Mouse (Mus musculus) lung, postnatal 0 days (tissue): ENCODE data around the gene Fam131c. TPM values are rescaled to one million over a fixed set of nuclear protein-coding genes. Genes with fewer than 3 reads are reported as not detected.
A peak's percentile ranks its signal among the peaks of the same experiment; 100 is the strongest.

Experiments used
- ATAC-seq: fragments of 200-750 bp; cut with Nextera tagmentation; 2 replicates; pipeline ENCODE4 v1.8.0; 2017; ENCODE audit warnings: moderate library complexity
- DNase-seq: peaks from one replicate; pipeline ENCODE4 v3.0.0-alpha.2; 2016; ENCODE audit warnings: low spot score
- H3K27ac ChIP-seq: fragments of 300-500 bp; sonication (generic); 2 replicates; pipeline ENCODE4 v1.5.1; 2014; ENCODE audit warnings: antibody characterized with exemption, mild to moderate bottlenecking, low read length, mixed read lengths
- H3K27me3 ChIP-seq: fragments of 300-500 bp; sonication (generic); replicated peaks from 2 replicates; pipeline ENCODE4 v1.6.1; 2014; ENCODE audit warnings: low read length, mixed read lengths; ENCODE audit not compliant: insufficient read depth
- H3K36me3 ChIP-seq: fragments of 300-500 bp; sonication (generic); 2 replicates; pipeline ENCODE4 v1.6.1; 2014; ENCODE audit warnings: low read length, mixed read lengths; ENCODE audit not compliant: insufficient read depth
- H3K4me1 ChIP-seq: fragments of 300-500 bp; sonication (generic); 2 replicates; pipeline ENCODE4 v1.6.1; 2014; ENCODE audit warnings: antibody characterized with exemption, low read depth, low read length, mixed read lengths; ENCODE audit not compliant: insufficient read depth
- H3K4me2 ChIP-seq: fragments of 300-500 bp; sonication (generic); replicated peaks from 2 replicates; pipeline ENCODE4 v1.6.1; 2014; ENCODE audit warnings: low read depth, mild to moderate bottlenecking, low read length, moderate library complexity, mixed read lengths
- H3K4me3 ChIP-seq: fragments of 300-500 bp; sonication (generic); 2 replicates; pipeline ENCODE4 v1.5.1; 2014; ENCODE audit warnings: low read depth, low read length
- H3K9ac ChIP-seq: fragments of 300-500 bp; sonication (generic); replicated peaks from 2 replicates; pipeline ENCODE4 v1.6.1; 2014; ENCODE audit warnings: low read depth, mild to moderate bottlenecking
- H3K9me3 ChIP-seq: fragments of 300-500 bp; sonication (generic); 2 replicates; pipeline ENCODE4 v1.6.1; 2016; ENCODE audit warnings: low read length, mixed read lengths
- CTCF ChIP-seq: IDR thresholded peaks from 2 replicates; pipeline ENCODE4 v1.5.1; 2016; ENCODE audit warnings: antibody characterized with exemption, mild to moderate bottlenecking
- EP300 ChIP-seq: IDR thresholded peaks from 2 replicates; pipeline ENCODE4 v1.6.1; 2016; ENCODE audit warnings: antibody characterized with exemption, mild to moderate bottlenecking, control low read depth
- WGBS: fragments of 180-500 bp; shearing (Covaris S2); extraction: QIAGEN DNeasy Blood & Tissue Kit; methylation state at CpG from one replicate; pipeline ENCODE4 v1.1.7; 2014; 5-methylcytosine and 5-hydroxymethylcytosine counted together
- polyA plus RNA-seq: library from polyadenylated mRNA; unstranded; fragments of >200 nt; fragmentation: Nextera tagmentation; extraction: Ambion mirVana; gene quantifications from 2 replicates; pipeline ENCODE4 v1.2.1, GENCODE M21; 2015

Fam131c gene
- polyA plus RNA-seq, result 0.79 and 0.83 TPM in 2 replicates

DNA sequence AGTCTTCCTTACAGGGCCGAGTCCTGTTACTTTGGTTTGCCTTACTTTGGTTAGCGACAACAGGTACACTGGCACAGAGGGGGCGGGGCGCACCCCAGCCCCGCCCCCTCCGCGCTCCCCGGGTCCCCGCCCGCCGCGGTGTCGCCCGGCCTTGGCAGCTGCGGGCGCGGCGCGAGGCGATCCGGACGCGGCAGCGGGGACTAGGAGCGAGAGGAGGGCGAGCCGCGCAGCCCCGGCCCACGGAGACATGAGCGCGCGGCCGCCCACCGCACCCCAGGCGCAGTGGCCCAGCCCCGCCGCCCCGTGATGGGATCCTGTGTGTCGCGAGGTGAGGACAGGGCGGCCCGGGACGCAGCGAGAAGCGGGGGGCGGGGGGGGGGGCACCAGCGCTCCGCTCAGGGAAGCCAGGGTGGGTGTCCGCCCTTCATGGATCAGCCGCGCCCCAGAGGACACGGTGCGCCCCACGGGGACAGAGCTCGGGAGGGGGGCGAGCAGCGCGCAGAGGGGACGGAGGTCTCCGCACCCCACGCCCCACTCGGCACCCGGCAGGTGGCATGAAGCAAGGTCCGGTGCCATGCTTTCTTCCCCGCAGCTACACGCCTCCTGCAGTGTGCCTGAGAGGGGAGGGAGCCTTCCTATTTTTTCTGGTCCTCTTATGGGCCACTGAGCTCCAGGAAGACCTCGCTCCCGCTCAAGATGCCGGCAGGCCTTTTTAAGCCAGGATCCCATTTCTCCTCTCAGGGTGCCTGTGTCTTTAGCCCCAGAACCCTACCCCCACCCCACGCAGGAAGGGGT lies at the start of gene Fam131c:
Gene Fam131c (plus strand): TSS at position 224 of the 795 bp plus-strand sequence.
- ATAC-seq, result peak; percentile 77

DNA sequence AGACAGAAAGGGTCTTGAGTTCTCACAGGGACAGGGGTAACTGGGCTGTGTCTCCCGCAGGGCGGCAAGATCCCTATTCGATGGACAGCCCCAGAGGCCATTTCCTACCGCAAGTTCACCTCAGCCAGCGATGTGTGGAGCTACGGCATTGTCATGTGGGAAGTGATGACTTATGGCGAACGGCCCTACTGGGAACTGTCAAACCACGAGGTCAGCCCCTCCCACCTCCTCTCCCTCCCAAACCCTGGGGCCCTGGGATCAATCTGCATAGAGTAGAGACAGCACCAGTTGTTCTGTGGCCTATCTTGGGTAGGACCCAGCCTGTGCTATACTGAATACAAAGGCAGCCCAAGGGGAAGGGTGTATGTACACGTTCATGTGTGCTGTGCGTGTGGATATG lies 45.5 kb upstream of the Fam131c start:
- Histone ChIP-seq H3K27me3 (no peaks in the 10 kb centered on the region), H3K36me3 (peaks cover 43% of the 10 kb centered on the region), H3K4me1 (no peaks in the 10 kb centered on the region), H3K4me3 (no peak overlapping the region), H3K9ac (no peak overlapping the region), H3K9me3 (no peaks in the 10 kb centered on the region), H3K4me2 (no peak overlapping the region), H3K27ac (no peak overlapping the region)
- no peak for ATAC-seq
- no peak for DNase-seq
- TF ChIP-seq EP300 (no peak), CTCF (no peak)
- 69% methylated on average over 11 of the region's 11 CpGs for WGBS

More for the DNA sequence above, at the start of gene Fam131c:
- H3K9me3 ChIP-seq, result no peaks in the 10 kb centered on the region
- no peaks in the 10 kb centered on the region for H3K36me3 ChIP-seq
- peaks cover 5% of the 10 kb centered on the region; the same call in 1 of the 2 replicates for H3K27me3 ChIP-seq
- H3K4me2 ChIP-seq, result peak within 1 kb of the TSS; percentile 87
- peak; percentile 71 for DNase-seq
- peak within 1 kb of the TSS; percentile 43 for H3K4me3 ChIP-seq
- no peak within 1 kb of the TSS for H3K27ac ChIP-seq
- H3K9ac ChIP-seq, result 0 out of 2 replicates have a peak within 1 kb of the TSS, but pooled peaks have one; percentile 1
- 1% methylated on average over 23 of the region's 71 CpGs for WGBS
- TF ChIP-seq EP300, result no peak
- TF ChIP-seq CTCF, result no peak
- H3K4me1 ChIP-seq, result no peaks in the 10 kb centered on the region

DNA sequence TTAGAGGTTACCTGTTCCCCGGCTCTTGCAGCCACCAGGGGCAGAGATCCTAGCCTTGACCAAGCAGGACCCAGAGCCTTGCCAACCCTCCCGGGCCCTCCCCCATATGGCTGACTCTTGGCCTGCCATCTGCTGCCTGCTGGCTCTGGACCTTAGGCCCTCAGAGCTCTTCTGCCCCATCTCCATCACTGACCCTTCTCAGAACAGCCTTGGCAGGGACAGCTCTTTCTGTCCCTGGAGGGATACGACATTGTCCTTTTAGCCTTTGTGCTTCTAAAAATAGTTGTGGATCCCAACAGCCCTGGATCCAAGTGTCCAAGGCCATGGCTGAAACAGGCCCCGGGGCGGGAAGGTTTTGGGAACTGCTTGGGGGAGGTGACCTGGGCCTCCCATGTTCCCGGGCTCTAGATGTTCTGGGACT lies 43.2 kb upstream of the Fam131c start:
- ATAC-seq (peak; percentile 30), DNase-seq (no peak)
- 72% methylated on average over 6 of the region's 6 CpGs for WGBS
- no peaks in the 10 kb centered on the region for H3K9me3 ChIP-seq
- no peak overlapping the region for H3K4me3 ChIP-seq
- H3K4me2 ChIP-seq, result no peak overlapping the region
- H3K36me3 ChIP-seq, result peaks cover 34% of the 10 kb centered on the region
- no peaks in the 10 kb centered on the region for H3K4me1 ChIP-seq
- H3K27ac ChIP-seq, result no peak overlapping the region
- TF ChIP-seq CTCF, result no peak
- TF ChIP-seq EP300, result no peak
- no peaks in the 10 kb centered on the region for H3K27me3 ChIP-seq
- H3K9ac ChIP-seq, result no peak overlapping the region

DNA sequence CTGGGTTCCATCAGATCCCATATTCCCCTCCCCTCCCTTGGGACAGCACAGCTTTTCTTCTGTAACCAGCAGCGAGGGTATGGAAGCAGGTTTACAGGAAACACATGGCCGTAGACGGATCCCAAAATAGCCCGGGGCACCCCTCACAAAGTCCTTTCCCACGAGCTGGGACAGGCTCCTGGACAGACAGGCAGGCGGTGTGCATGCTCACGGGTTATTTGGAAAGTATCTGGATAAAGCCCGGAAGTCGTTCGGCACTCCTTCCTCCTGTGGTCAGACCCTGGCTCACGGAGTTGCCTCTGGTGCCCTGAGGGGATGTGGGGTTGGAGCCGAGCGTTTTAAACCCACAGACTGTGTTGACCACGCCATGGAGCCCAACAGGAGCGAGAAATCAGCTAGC lies 42.4 kb upstream of the Fam131c start:
- Histone ChIP-seq H3K4me1 (no peaks in the 10 kb centered on the region), H3K27me3 (no peaks in the 10 kb centered on the region), H3K4me3 (no peak overlapping the region), H3K9ac (no peak overlapping the region), H3K27ac (0 out of 2 replicates have a peak overlapping the region, but pooled peaks have one; percentile 9), H3K4me2 (no peak overlapping the region), H3K36me3 (peaks cover 34% of the 10 kb centered on the region), H3K9me3 (no peaks in the 10 kb centered on the region)
- ATAC-seq (peak; percentile 30; the same call in 1 of the 2 replicates), DNase-seq (no peak)
- TF ChIP-seq EP300, result no peak
- no peak for TF ChIP-seq CTCF
- 55% methylated on average over 15 of the region's 15 CpGs for WGBS

DNA sequence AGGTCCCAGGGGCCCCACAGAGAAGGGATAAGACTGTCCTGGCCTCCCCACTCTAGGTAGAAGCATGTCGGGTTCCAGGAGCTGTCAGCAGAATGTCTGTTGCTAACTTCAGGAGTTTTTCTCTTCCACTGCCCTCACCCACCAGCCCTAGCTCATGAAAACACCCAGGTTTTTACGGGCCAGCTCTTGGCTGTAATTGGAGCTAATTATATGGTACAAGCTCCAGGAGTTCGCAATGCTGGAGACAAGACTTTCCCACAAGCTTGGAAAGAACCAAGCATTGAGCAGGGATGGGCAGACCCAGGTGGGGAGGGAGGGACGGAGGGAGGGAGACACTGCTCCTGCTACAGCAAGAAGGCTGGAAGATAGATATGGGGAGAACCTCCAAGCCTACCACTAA lies 40.9 kb upstream of the Fam131c start:
- no peak for ATAC-seq

DNA sequence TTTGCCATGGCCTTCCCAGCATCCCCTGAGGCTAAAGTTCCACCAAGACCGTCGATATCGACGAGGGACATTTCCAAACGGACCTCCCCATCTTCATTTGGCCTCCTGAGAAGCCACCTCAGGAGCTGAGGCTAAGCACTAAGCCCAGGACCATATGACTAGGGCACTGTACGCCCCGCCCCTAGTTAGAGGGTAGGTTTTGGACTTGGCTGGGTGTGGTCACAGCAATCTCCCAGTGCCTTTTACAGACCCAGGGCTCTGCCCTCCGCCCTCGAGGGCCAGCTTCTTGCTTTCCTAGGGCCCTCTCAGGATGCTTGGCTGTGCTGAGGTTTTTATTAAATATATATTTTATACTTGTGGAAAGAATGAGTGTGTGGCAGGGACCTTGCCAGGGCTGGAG lies 39.3 kb upstream of the Fam131c start:
- peaks cover 15% of the 10 kb centered on the region; the same call in 1 of the 2 replicates for H3K36me3 ChIP-seq
- no peak for ATAC-seq

More for the DNA sequence above, 40.9 kb upstream of the Fam131c start:
- peaks cover 28% of the 10 kb centered on the region for H3K36me3 ChIP-seq
- no peaks in the 10 kb centered on the region for H3K27me3 ChIP-seq
- no peak overlapping the region for H3K9ac ChIP-seq
- H3K27ac ChIP-seq, result no peak overlapping the region
- no peak for TF ChIP-seq EP300
- no peak for TF ChIP-seq CTCF
- H3K4me3 ChIP-seq, result no peak overlapping the region
- H3K9me3 ChIP-seq, result no peaks in the 10 kb centered on the region
- 80% methylated on average over 4 of the region's 4 CpGs for WGBS
- DNase-seq, result no peak
- H3K4me1 ChIP-seq, result no peaks in the 10 kb centered on the region
- H3K4me2 ChIP-seq, result no peak overlapping the region

More for the DNA sequence above, 39.3 kb upstream of the Fam131c start:
- DNase-seq, result no peak
- Histone ChIP-seq H3K4me1 (no peaks in the 10 kb centered on the region), H3K4me2 (no peak overlapping the region), H3K9ac (no peak overlapping the region), H3K4me3 (no peak overlapping the region), H3K27me3 (no peaks in the 10 kb centered on the region), H3K27ac (no peak overlapping the region), H3K9me3 (no peaks in the 10 kb centered on the region)
- 79% methylated on average over 9 of the region's 9 CpGs for WGBS
- TF ChIP-seq CTCF, result no peak
- no peak for TF ChIP-seq EP300
